Mouse (Mus musculus): ENCODE measurements around the gene Fgd6. TPM values are rescaled to one million over a fixed set of nuclear protein-coding genes. Genes with fewer than 3 reads are reported as not detected.
A peak's percentile ranks its signal among the peaks of the same experiment; 100 is the strongest.

Gene Fgd6
- polyA plus RNA-seq, 1 experiment from 2014 or later = 1.8 TPM

DNA sequence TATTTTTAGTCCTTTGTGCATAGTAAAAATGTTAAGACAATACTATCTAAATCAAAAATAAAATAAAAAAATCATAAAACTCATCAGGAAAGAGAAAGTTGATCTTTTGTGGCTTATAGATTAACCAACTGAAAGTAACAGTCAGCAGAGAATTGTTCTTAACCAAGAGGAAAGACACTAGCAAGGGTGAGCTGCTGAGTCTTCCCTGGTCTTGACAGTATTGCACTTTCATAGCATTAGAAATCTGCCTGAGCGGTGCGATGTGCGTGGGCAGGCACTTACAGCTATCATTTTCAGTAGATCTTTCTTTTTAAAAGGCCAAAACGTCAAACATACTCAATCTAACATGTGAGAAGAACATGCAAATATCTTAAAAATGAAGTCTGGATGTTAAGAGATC, 14.7 kb upstream of the Fgd6 start:
- no peak overlapping the region for H3K4me2 ChIP-seq
- peaks cover 4% of the 10 kb centered on the region; the same call in 1 of the 2 replicates for H3K36me3 ChIP-seq
- no peaks in the 10 kb centered on the region; the same call in 1 of the 2 replicates for H3K4me1 ChIP-seq
- H3K4me3 ChIP-seq (replicated peaks) = no peak overlapping the region
- no peaks in the 10 kb centered on the region for H3K27me3 ChIP-seq (replicated peaks)
- no peak overlapping the region for H3K27ac ChIP-seq (replicated peaks)
- 92% methylated on average over 4 of the region's 4 CpGs for WGBS
- H3K9ac ChIP-seq (replicated peaks) = no peak overlapping the region
- no peak for ATAC-seq (ENCODE audit: low FRiP score)
- H3K9me3 ChIP-seq (replicated peaks) = no peaks in the 10 kb centered on the region

DNA sequence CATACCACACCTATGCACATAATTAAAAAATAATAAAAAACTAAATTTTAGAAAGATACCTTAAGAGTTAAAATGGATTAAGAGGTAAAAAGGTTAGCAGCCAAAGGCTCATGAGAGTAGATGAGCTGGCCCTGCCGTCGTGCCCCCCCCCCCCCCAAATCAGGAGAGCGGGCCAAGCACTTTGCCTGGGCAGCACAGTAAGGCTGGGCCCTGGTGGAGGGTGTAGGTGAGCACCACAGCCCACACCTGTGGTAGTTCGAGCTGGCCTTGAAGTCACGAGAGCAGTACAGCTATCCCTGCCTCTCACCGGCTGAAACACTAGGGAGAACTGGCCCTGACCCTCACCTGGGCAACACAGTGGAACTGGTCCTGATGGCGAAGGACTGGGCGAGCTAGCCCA, 10.7 kb upstream of the Fgd6 start:
- Histone ChIP-seq H3K36me3 (peaks cover 20% of the 10 kb centered on the region; the same call in 1 of the 2 replicates), H3K4me2 (no peak overlapping the region), H3K9ac (replicated peaks) (no peak overlapping the region), H3K9me3 (replicated peaks) (no peaks in the 10 kb centered on the region), H3K27me3 (replicated peaks) (no peaks in the 10 kb centered on the region), H3K27ac (replicated peaks) (no peak overlapping the region), H3K4me1 (no peaks in the 10 kb centered on the region; the same call in 1 of the 2 replicates), H3K4me3 (replicated peaks) (no peak overlapping the region)
- 92% methylated on average over 8 of the region's 8 CpGs for WGBS
- ATAC-seq (ENCODE audit: low FRiP score) = peak; percentile 45; the same call in 1 of the 2 replicates

DNA sequence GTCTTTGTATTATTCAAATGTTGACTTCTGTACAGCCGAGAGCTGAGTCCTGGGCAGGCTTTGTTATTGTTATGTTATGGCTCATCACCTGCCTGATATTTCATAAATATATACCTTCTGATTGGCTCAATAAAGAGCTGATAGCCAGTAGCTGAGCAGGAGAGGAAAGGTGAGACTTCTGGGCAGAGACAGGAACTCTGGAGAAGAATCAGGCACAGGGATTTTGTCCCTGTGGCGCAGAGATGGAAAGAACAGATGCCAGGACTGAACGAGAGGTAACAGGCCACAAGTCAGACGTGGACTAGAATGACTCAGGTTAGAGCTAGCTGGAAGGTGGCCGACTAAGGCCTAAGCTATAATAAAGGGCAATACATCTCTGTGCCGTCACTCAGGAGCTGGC, 7.3 kb upstream of the Fgd6 start:
- Histone ChIP-seq H3K9me3 (replicated peaks) (no peaks in the 10 kb centered on the region), H3K27ac (replicated peaks) (no peak overlapping the region), H3K4me1 (peaks cover 16% of the 10 kb centered on the region), H3K27me3 (replicated peaks) (no peaks in the 10 kb centered on the region), H3K4me2 (no peak overlapping the region), H3K4me3 (replicated peaks) (no peak overlapping the region), H3K36me3 (peaks cover 20% of the 10 kb centered on the region; the same call in 1 of the 2 replicates), H3K9ac (replicated peaks) (no peak overlapping the region)
- ATAC-seq (ENCODE audit: low FRiP score) = no peak
- 81% methylated on average over 6 of the region's 6 CpGs for WGBS

DNA sequence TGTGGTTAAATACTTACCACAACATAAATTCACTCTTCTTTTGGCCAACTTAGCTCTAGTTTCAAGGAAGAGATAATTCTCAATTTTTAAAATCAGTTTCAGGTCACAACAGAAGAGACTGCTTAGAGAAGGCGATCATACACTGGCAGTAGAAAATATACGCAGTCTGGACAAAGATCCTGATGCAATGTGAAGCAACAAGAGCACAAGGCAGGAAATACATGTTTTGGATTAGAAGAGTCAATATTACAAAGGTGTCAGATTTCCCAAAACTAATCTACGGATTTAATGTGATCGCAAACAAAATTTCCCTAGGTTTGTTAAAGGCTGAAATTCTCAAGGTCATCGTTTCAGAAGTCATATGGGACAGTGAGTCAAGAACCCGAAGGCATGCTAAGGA, 4.6 kb upstream of the Fgd6 start:
- WGBS = 96% methylated on average over 6 of the region's 6 CpGs
- Histone ChIP-seq H3K27ac (replicated peaks) (no peak overlapping the region), H3K9ac (replicated peaks) (no peak overlapping the region), H3K4me3 (replicated peaks) (no peak overlapping the region), H3K4me1 (peaks cover 29% of the 10 kb centered on the region), H3K36me3 (peaks cover 15% of the 10 kb centered on the region; the same call in 1 of the 2 replicates), H3K4me2 (no peak overlapping the region), H3K9me3 (replicated peaks) (no peaks in the 10 kb centered on the region), H3K27me3 (replicated peaks) (no peaks in the 10 kb centered on the region)
- no peak for ATAC-seq (ENCODE audit: low FRiP score)

DNA sequence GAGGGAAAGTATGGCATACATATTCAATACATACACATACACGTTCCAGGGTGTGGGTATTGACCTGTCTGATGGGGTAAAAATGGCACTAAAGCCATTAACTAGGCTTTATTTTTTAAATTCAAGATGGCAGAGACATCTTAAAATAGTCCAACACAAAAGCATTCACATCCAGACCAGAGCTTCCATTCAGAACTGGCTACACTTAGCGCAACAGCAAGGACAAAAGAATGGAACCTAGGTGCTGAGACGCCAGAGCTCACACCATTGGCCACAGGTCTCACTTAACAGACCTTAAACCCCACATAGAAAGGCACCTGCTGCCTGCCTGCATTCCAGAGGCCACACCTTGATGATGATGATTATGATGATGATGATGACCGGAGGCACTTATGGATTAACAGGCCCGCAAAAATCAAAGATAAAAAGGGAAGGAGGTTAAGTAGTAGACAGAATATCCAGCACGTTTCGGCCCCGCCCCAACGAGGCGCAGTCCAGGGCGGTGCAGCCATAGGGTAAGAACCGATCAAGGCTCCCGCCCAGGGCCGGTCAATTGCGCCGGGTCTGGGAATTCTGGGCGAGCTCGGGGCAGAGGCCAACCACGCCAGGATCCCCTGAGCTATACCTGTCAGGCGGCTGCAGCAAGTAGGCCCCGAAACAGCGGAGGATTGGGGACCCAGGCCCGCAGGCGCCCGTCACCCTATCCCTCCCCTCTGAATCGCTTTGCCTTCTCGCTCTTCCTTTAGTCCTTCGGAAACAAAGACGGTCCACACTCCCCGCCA, 734 bp upstream of the Fgd6 start:
- H3K27ac ChIP-seq (replicated peaks) = peak overlapping the region; percentile 82
- no peaks in the 10 kb centered on the region for H3K27me3 ChIP-seq (replicated peaks)
- H3K9ac ChIP-seq (replicated peaks) = peak overlapping the region; percentile 77
- peaks cover 34% of the 10 kb centered on the region for H3K4me1 ChIP-seq
- 2% methylated on average over 30 of the region's 30 CpGs for WGBS
- H3K4me3 ChIP-seq (replicated peaks) = peak overlapping the region; percentile 66
- peaks cover 1% of the 10 kb centered on the region; the same call in 1 of the 2 replicates for H3K36me3 ChIP-seq
- ATAC-seq (ENCODE audit: low FRiP score) = peak; percentile 80
- no peaks in the 10 kb centered on the region for H3K9me3 ChIP-seq (replicated peaks)
- peak overlapping the region; percentile 64 for H3K4me2 ChIP-seq

DNA sequence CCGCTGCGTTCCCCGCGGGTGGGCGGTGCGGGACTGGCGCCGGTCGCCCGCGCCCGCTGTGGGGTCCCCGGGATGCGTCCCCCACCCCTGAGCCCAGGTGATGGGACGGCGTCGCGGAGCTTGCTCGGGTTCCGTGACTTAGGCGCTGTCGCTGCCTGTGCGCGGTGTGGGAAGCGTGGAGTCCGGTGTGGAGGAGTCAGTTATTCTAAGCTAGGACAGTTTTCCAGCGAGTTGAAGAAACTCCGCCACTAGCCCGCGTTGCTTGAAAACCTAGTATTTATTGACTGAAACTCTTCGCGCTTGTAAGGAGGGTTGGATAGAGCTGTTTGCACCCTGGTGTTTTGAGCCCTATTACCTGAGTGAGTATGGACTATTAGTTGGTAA, 566 bp downstream of the Fgd6 start:
- Histone ChIP-seq H3K27ac (replicated peaks) (peak overlapping the region; percentile 76), H3K4me1 (peaks cover 34% of the 10 kb centered on the region), H3K27me3 (replicated peaks) (no peaks in the 10 kb centered on the region), H3K4me2 (peak overlapping the region; percentile 88), H3K4me3 (replicated peaks) (peak overlapping the region; percentile 66), H3K9ac (replicated peaks) (peak overlapping the region; percentile 65), H3K36me3 (no peaks in the 10 kb centered on the region), H3K9me3 (replicated peaks) (no peaks in the 10 kb centered on the region)
- ATAC-seq (ENCODE audit: low FRiP score) = peak; percentile 33
- WGBS = under 1% methylated on average over 32 of the region's 32 CpGs

DNA sequence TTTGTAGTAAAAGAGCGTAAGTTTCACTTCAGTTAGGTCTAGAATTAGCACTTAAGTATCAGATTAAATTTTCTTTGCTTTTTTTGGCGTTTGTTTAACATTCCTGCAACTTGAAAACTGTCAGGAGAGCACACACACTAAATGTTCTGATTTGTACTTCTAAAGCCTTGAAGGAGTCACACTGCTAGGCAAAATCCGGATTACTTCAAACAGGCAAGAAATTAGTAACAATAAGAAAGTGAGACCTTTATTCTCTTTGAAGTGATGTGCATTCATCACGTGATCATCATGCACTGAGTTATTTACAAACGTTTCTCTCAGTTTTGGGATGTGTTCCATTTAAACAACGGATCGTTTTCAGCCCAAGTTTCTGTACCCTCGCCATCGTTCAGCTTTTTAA, 1.4 kb downstream of the Fgd6 start:
- Histone ChIP-seq H3K4me2 (peak overlapping the region; percentile 88), H3K9me3 (replicated peaks) (no peaks in the 10 kb centered on the region), H3K9ac (replicated peaks) (no peak overlapping the region), H3K4me1 (peaks cover 29% of the 10 kb centered on the region), H3K27me3 (replicated peaks) (no peaks in the 10 kb centered on the region), H3K4me3 (replicated peaks) (peak overlapping the region; percentile 66), H3K27ac (replicated peaks) (no peak overlapping the region), H3K36me3 (no peaks in the 10 kb centered on the region)
- 50% methylated on average over 9 of the region's 9 CpGs for WGBS
- ATAC-seq (ENCODE audit: low FRiP score) = no peak

DNA sequence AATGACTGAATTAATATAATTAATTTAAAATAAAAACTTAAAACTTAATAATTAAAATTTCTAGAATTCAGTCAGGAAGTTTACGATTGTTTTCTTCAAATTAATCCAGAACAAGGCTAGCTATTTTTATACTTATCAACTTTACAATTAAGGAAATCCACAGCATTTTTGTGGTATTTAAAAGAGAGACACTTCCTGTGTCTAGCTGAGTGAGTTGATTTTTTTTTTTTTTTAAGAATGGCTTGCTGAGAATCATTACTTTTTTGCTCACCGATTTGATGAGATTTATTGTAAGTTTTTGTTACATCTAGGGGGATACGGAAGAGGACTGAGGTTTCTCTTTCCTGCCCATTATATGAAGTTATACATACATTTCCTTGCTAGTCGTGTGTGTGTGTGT, 1.8 kb downstream of the Fgd6 start:
- Histone ChIP-seq H3K4me2 (peak overlapping the region; percentile 88; the same call in 1 of the 2 replicates), H3K9ac (replicated peaks) (no peak overlapping the region), H3K4me1 (peaks cover 25% of the 10 kb centered on the region), H3K4me3 (replicated peaks) (no peak overlapping the region), H3K27me3 (replicated peaks) (no peaks in the 10 kb centered on the region), H3K36me3 (no peaks in the 10 kb centered on the region), H3K9me3 (replicated peaks) (no peaks in the 10 kb centered on the region), H3K27ac (replicated peaks) (no peak overlapping the region)
- no peak for ATAC-seq (ENCODE audit: low FRiP score)
- WGBS = 74% methylated on average over 4 of the region's 4 CpGs

DNA sequence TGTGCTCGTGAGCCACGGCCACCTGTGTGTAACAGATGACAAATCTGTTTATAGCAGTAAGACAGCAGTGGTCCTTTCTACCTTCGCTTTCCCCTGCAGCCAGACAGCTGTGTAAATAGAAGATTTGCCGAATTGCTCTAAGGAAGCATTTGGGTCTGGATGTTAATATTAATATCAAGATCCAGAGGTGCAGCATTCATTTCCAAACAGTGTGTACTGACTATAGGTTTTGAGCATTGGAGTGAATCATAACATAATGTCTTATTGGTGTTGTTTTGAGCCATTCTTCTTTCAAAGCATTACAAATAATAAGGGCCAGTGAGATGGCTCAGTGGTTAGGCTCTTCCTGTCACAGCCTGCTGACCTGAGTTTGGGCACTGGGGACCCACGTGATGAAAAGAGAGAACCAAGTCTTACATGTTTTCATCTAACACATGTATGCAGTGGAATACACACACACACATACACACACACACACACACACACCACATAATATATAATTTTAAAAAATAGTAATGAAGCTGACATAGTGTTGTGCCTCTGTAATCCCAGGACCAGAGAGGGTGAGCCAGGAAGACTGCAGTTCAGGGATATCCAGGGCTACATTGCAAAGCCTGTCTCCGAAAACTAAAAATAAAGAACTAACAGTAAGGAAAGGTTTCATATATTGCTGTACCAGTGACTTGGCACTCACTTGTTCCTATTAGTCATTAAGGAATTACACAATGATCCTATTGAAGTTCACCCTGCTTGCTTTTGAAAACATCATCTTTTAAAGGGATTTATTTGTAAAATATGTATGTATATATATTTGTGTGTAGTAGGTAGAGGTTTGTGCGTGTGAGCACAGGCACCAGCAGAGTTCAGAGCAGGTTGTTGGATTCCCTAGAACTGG, 2.8 kb downstream of the Fgd6 start:
- 62% methylated on average over 7 of the region's 7 CpGs for WGBS
- peak overlapping the region; percentile 23; the same call in 1 of the 2 replicates for H3K4me2 ChIP-seq
- no peak overlapping the region for H3K4me3 ChIP-seq (replicated peaks)
- peaks cover 16% of the 10 kb centered on the region for H3K4me1 ChIP-seq
- no peaks in the 10 kb centered on the region for H3K36me3 ChIP-seq
- no peak for ATAC-seq (ENCODE audit: low FRiP score)
- H3K27ac ChIP-seq (replicated peaks) = no peak overlapping the region
- H3K9ac ChIP-seq (replicated peaks) = no peak overlapping the region
- no peaks in the 10 kb centered on the region for H3K27me3 ChIP-seq (replicated peaks)
- H3K9me3 ChIP-seq (replicated peaks) = no peaks in the 10 kb centered on the region

DNA sequence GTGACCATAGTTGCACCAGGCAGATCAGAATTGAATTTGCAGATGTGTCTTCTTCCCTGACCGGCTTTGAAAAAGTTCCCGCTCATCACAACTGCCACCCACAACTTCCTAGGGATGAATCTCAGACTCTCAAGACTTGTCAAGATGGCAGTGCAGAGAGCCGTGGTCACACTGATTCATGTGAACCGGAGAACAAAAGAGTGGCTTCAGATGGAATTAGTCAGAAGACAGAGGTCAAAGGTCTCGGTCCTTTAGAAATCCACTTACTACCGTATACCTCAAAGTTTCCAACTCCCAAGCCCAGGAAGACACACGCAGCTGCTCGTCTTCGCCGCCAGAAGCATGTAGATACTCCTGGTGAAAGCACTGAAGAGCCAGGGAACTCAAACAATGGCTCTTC, 8.1 kb downstream of the Fgd6 start:
- no peak for ATAC-seq (ENCODE audit: low FRiP score)
- WGBS = 34% methylated on average over 10 of the region's 10 CpGs

DNA sequence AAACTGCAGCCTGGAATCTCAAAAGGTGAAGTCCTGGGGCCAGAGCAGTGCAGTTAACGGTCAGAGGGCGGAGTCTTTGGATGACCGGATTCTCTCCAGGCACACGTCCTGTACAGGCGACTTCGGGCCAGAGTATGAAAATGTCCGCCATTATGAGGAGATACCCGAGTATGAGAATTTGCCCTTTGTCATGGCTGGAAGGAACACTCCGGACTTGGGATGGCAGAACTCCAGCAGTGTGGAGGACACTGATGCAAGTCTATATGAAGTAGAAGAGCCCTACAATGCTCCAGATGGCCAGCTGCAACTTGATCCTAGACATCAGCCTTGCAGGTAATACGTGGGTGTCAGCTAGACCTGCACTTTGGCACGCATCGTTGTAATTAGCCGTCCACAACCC, 9.5 kb downstream of the Fgd6 start:
- Histone ChIP-seq H3K4me2 (no peak overlapping the region), H3K9ac (replicated peaks) (no peak overlapping the region), H3K4me3 (replicated peaks) (no peak overlapping the region), H3K9me3 (replicated peaks) (no peaks in the 10 kb centered on the region), H3K36me3 (no peaks in the 10 kb centered on the region), H3K27ac (replicated peaks) (no peak overlapping the region), H3K4me1 (no peaks in the 10 kb centered on the region), H3K27me3 (replicated peaks) (no peaks in the 10 kb centered on the region)
- 93% methylated on average over 13 of the region's 13 CpGs for WGBS
- ATAC-seq (ENCODE audit: low FRiP score) = no peak

More for the DNA sequence above, 8.1 kb downstream of the Fgd6 start:
- Histone ChIP-seq H3K9ac (replicated peaks) (no peak overlapping the region), H3K4me3 (replicated peaks) (no peak overlapping the region), H3K4me2 (no peak overlapping the region), H3K4me1 (no peaks in the 10 kb centered on the region), H3K36me3 (no peaks in the 10 kb centered on the region), H3K27me3 (replicated peaks) (no peaks in the 10 kb centered on the region), H3K27ac (replicated peaks) (no peak overlapping the region), H3K9me3 (replicated peaks) (no peaks in the 10 kb centered on the region)
